Mouse (Mus musculus) forebrain, embryonic 13.5 days (tissue): ENCODE results near the gene Tescl. TPM values are rescaled to one million over a fixed set of nuclear protein-coding genes. Genes with fewer than 3 reads are reported as not detected.

Experiments used
- ATAC-seq: fragments of 200-750 bp; cut with Nextera tagmentation; 2 replicates; pipeline ENCODE4 v1.8.0; 2017
- H3K27ac ChIP-seq: fragments of 300-500 bp; sonication (generic); 2 replicates; pipeline ENCODE4 v1.5.1; 2015; ENCODE audit warnings: inconsistent platforms, mild to moderate bottlenecking, moderate library complexity
- H3K27me3 ChIP-seq: fragments of 300-500 bp; sonication (generic); 2 replicates; pipeline ENCODE4 v1.6.1; 2015; ENCODE audit warnings: mild to moderate bottlenecking, inconsistent platforms
- H3K36me3 ChIP-seq: fragments of 300-500 bp; sonication (generic); 2 replicates; pipeline ENCODE4 v1.6.1; 2015; ENCODE audit warnings: mild to moderate bottlenecking, inconsistent platforms; ENCODE audit not compliant: poor library complexity, severe bottlenecking
- H3K4me1 ChIP-seq: fragments of 300-500 bp; sonication (generic); 2 replicates; pipeline ENCODE4 v1.6.1; 2015; ENCODE audit warnings: inconsistent platforms
- H3K4me2 ChIP-seq: fragments of 300-500 bp; sonication (generic); 2 replicates; pipeline ENCODE4 v1.6.1; 2015; ENCODE audit warnings: inconsistent platforms, mild to moderate bottlenecking, moderate library complexity
- H3K4me3 ChIP-seq: fragments of 300-500 bp; sonication (generic); 2 replicates; pipeline ENCODE4 v1.5.1; 2015; ENCODE audit warnings: mild to moderate bottlenecking, inconsistent platforms
- H3K9ac ChIP-seq: fragments of 300-500 bp; sonication (generic); 2 replicates; pipeline ENCODE4 v1.6.1; 2015; ENCODE audit warnings: mild to moderate bottlenecking, inconsistent platforms
- H3K9me3 ChIP-seq: fragments of 300-500 bp; sonication (generic); replicated peaks from 2 replicates; pipeline ENCODE4 v1.6.1; 2016; ENCODE audit warnings: inconsistent platforms
- WGBS: fragments of 180-500 bp; shearing (Covaris S2); methylation state at CpG from one replicate; pipeline ENCODE4 v1.1.7; 2015; 5-methylcytosine and 5-hydroxymethylcytosine counted together
- polyA plus RNA-seq: library from polyadenylated mRNA; unstranded; fragments of >200 nt; fragmentation: Nextera tagmentation; extraction: Ambion mirVana; gene quantifications from 2 replicates; pipeline ENCODE4 v1.2.1, GENCODE M21; 2015

The Tescl gene
- polyA plus RNA-seq, result not detected in 2 replicates

DNA sequence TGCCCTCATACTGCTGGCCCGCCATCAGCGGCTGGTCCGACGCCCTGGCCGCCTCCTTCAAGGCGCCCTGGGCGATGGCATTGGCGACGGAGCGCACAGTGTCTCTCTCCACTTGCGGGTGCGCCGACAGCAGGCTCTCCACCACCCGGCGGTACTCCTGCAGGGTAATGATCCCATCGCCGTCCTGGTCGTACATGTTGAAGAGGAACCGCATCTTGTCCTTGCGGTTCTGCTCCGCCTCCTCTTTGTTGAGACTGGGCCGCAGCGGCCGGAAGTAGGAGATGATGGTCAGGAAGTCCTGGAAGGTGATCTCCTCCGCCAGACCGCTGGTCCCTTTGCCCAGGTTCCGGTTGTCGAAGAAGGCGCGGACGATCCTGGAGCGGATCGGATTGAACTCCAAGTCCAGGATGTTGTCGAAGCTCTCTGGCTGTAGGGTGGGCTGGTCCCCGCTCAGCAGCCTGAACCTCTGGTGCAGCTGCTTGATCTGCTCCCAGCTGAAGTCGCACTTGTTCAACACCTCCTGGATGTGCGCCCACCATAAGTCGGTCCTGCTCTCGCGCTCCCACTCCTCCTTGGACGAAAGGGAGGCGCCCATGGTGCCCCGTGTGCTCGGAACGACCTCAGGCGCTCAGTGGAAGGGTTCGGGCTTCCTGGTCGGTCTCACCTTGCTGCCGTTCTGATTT, at the start of gene Tescl:
Gene Tescl (minus strand): TSS at position 633 of the 683 bp plus-strand sequence.
- Histone ChIP-seq H3K9ac (no peak within 1 kb of the TSS), H3K27me3 (peaks cover 21% of the 10 kb centered on the region), H3K27ac (no peak within 1 kb of the TSS), H3K36me3 (no peaks in the 10 kb centered on the region), H3K9me3 (no peaks in the 10 kb centered on the region), H3K4me1 (no peaks in the 10 kb centered on the region), H3K4me2 (no peak within 1 kb of the TSS), H3K4me3 (no peak within 1 kb of the TSS)
- ATAC-seq, result no peak
- WGBS, result 59% methylated on average over 49 of the region's 49 CpGs

GRCm38 (mm10) chr7:24382730-24383372, 49.1 kb upstream of the Tescl start:
- no peak overlapping the region for H3K9ac ChIP-seq
- H3K36me3 ChIP-seq, result no peaks in the 10 kb centered on the region
- 0 out of 2 replicates have a peak, but pooled peaks cover 3% of the 10 kb centered on the region for H3K27me3 ChIP-seq
- H3K27ac ChIP-seq, result no peak overlapping the region
- no peak overlapping the region for H3K4me2 ChIP-seq
- 84% methylated on average over 16 of the region's 16 CpGs for WGBS
- H3K4me1 ChIP-seq, result no peaks in the 10 kb centered on the region
- H3K4me3 ChIP-seq, result no peak overlapping the region
- ATAC-seq, result no peak
- no peaks in the 10 kb centered on the region for H3K9me3 ChIP-seq

- Histone ChIP-seq H3K4me3 (no peak overlapping the region), H3K4me2 (no peak overlapping the region), H3K9me3 (no peaks in the 10 kb centered on the region), H3K36me3 (no peaks in the 10 kb centered on the region), H3K27ac (no peak overlapping the region), H3K9ac (no peak overlapping the region), H3K27me3 (peaks cover 17% of the 10 kb centered on the region; the same call in 1 of the 2 replicates), H3K4me1 (peaks cover 9% of the 10 kb centered on the region)
- WGBS, result 81% methylated on average over 2 of the region's 2 CpGs
- ATAC-seq, result no peak
These were observed 46.6 kb upstream of the Tescl start for GRCm38 (mm10) chr7:24380370-24380769.

GRCm38 (mm10) chr7:24379934-24380333, 46.2 kb upstream of the Tescl start:
- Histone ChIP-seq H3K27ac (no peak overlapping the region), H3K9me3 (no peaks in the 10 kb centered on the region), H3K4me2 (no peak overlapping the region), H3K4me3 (no peak overlapping the region), H3K9ac (no peak overlapping the region), H3K4me1 (peaks cover 9% of the 10 kb centered on the region), H3K27me3 (peaks cover 17% of the 10 kb centered on the region; the same call in 1 of the 2 replicates), H3K36me3 (no peaks in the 10 kb centered on the region)
- ATAC-seq, result no peak
- WGBS, result 69% methylated on average over 7 of the region's 7 CpGs

GRCm38 (mm10) chr7:24378049-24378701, 44.4 kb upstream of the Tescl start:
- Histone ChIP-seq H3K36me3 (no peaks in the 10 kb centered on the region), H3K4me3 (no peak overlapping the region), H3K9me3 (no peaks in the 10 kb centered on the region), H3K27ac (no peak overlapping the region), H3K27me3 (peaks cover 17% of the 10 kb centered on the region; the same call in 1 of the 2 replicates), H3K4me1 (peaks cover 19% of the 10 kb centered on the region), H3K4me2 (no peak overlapping the region), H3K9ac (no peak overlapping the region)
- ATAC-seq, result no peak
- WGBS, result 74% methylated on average over 10 of the region's 10 CpGs

GRCm38 (mm10) chr7:24377091-24377865, 43.5 kb upstream of the Tescl start:
- peak overlapping the region; percentile 31 for H3K4me3 ChIP-seq
- H3K9me3 ChIP-seq, result no peaks in the 10 kb centered on the region
- peak overlapping the region; percentile 50 for H3K9ac ChIP-seq
- WGBS, result 9% methylated on average over 47 of the region's 49 CpGs
- peak; percentile 57; the same call in 1 of the 2 replicates for ATAC-seq
- H3K4me2 ChIP-seq, result peak overlapping the region; percentile 57
- no peak overlapping the region for H3K27ac ChIP-seq
- peaks cover 17% of the 10 kb centered on the region; the same call in 1 of the 2 replicates for H3K27me3 ChIP-seq
- no peaks in the 10 kb centered on the region for H3K36me3 ChIP-seq
- peaks cover 20% of the 10 kb centered on the region for H3K4me1 ChIP-seq

DNA sequence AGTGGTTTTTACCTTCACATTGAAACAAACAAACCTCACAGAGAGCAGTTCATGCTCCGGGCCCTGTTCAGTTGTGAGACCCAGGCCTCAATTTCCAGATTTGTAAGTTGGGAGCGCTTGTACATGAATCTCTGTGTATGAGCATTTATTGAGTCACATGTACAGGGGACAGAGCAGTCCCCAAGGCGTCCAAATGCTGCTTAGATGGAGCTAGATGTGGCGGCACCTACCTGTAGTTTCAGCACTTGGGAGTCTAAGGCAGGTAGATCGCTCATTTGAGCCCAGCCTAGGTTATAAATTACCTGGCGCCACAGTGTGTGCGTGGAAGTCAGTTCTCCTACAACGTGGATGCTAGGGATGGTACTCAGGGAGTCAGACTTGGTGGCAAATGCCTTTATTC, 42.7 kb upstream of the Tescl start:
- Histone ChIP-seq H3K27ac (no peak overlapping the region), H3K27me3 (peaks cover 17% of the 10 kb centered on the region; the same call in 1 of the 2 replicates), H3K4me1 (peaks cover 20% of the 10 kb centered on the region), H3K36me3 (no peaks in the 10 kb centered on the region), H3K4me2 (no peak overlapping the region), H3K9ac (no peak overlapping the region), H3K4me3 (no peak overlapping the region), H3K9me3 (no peaks in the 10 kb centered on the region)
- ATAC-seq, result no peak
- WGBS, result 92% methylated on average over 8 of the region's 8 CpGs

DNA sequence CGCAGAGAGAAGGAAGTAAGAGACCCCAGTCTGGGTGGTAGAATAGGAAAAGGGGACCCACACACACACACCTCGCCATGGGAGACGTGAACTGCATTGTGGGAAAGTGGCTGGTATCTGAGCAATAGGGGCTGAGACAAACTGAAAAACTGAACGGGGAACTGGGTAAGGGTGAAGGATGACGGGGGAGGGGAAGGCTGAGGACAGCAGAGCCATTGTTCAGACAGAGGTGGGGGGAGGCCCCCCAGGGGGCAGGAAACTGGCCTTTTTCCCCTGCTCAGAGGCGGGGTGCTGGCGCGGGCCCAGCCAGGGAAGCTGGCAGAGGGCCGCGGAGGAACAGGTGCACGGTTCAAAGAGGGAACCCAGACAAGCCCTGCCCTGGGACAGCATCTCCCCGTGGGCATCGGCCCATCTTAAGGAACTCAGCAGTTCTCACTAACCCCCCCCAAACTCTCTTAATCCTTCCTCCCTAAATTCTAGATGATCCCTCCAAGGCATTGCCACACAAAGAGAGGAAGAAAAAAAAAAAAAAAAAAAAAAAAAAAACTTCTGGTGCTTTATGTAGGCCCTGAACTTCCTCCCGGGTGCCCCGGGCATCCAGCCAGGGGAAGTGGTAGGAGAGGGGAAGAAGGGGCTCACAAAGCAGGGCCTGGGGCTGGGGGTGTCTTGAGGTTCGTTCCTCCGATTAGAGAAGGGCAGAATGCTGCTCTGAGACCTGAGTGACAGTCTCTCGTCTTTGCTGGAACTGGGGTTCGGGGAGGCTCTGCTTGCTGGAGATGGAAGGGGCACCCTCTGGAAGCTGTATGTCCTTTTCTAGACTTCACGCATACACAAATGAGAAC, 40.0 kb upstream of the Tescl start:
- WGBS, result 22% methylated on average over 16 of the region's 20 CpGs
- 0 out of 2 replicates have a peak overlapping the region, but pooled peaks have one; percentile 45 for H3K9ac ChIP-seq
- ATAC-seq, result peak; percentile 69

GRCm38 (mm10) chr7:24372786-24373185, 39.0 kb upstream of the Tescl start:
- Histone ChIP-seq H3K9ac (no peak overlapping the region), H3K27me3 (peaks cover 14% of the 10 kb centered on the region; the same call in 1 of the 2 replicates), H3K4me1 (peaks cover 20% of the 10 kb centered on the region), H3K27ac (no peak overlapping the region), H3K9me3 (no peaks in the 10 kb centered on the region), H3K36me3 (no peaks in the 10 kb centered on the region), H3K4me3 (no peak overlapping the region), H3K4me2 (no peak overlapping the region)
- no peak for ATAC-seq
- WGBS, result 75% methylated on average over 4 of the region's 4 CpGs

More for the DNA sequence above, 40.0 kb upstream of the Tescl start:
- Histone ChIP-seq H3K4me3 (no peak overlapping the region), H3K4me2 (peak overlapping the region; percentile 46), H3K27ac (peak overlapping the region; percentile 68), H3K4me1 (peaks cover 20% of the 10 kb centered on the region), H3K36me3 (no peaks in the 10 kb centered on the region), H3K9me3 (no peaks in the 10 kb centered on the region), H3K27me3 (peaks cover 17% of the 10 kb centered on the region; the same call in 1 of the 2 replicates)

- H3K36me3 ChIP-seq, result no peaks in the 10 kb centered on the region
- 90% methylated on average over 9 of the region's 11 CpGs for WGBS
- H3K27me3 ChIP-seq, result peaks cover 11% of the 10 kb centered on the region; the same call in 1 of the 2 replicates
- no peak overlapping the region for H3K4me3 ChIP-seq
- ATAC-seq, result no peak
- peaks cover 17% of the 10 kb centered on the region for H3K4me1 ChIP-seq
- H3K4me2 ChIP-seq, result no peak overlapping the region
- no peaks in the 10 kb centered on the region for H3K9me3 ChIP-seq
- no peak overlapping the region for H3K27ac ChIP-seq
- H3K9ac ChIP-seq, result no peak overlapping the region
These were observed 38.6 kb upstream of the Tescl start for GRCm38 (mm10) chr7:24372300-24372699.

DNA sequence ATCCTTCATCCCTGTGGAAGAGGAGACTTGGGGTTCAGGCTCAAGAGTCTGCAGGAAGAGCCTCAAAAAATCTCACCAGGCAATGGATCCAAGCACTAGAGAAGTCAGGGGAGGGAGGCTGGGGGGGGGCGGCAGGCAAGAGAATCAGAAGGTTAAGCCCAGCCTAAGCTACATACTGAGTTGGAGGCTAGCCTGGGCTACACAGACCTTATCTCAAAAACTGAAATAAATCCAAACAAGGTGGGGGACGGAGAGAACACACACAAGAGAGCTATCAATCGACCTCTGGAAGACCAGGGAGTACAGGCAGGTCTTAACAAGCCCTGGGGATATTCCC, 38.0 kb upstream of the Tescl start:
- Histone ChIP-seq H3K9me3 (no peaks in the 10 kb centered on the region), H3K27ac (no peak overlapping the region), H3K9ac (no peak overlapping the region), H3K27me3 (peaks cover 6% of the 10 kb centered on the region; the same call in 1 of the 2 replicates), H3K4me1 (peaks cover 12% of the 10 kb centered on the region), H3K4me2 (no peak overlapping the region), H3K36me3 (no peaks in the 10 kb centered on the region), H3K4me3 (no peak overlapping the region)
- WGBS, result 65% methylated on average over 3 of the region's 3 CpGs
- no peak for ATAC-seq
